ENCODE assay signal across 8 mouse cellular contexts in the genomic region with DNA sequence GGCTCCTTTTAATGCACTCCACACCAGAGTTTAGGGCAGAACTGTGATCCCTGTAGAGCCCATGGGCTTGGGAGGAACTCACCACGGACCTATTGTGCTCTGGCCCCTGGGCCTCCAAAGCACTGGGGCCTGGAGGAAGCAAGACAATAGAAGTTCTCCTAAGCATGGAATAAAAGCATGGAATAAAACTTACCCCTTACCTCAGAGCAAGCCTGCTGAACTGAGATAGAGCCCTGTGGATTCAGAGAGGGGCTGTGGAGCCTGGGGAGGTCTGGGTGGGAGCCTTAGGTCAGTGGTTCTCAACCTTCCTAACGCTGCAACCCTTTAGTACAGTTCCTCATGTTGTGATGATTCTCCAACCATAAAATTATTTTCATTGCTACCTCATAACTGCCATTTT. TPM values are rescaled to one million over a fixed set of nuclear protein-coding genes. Genes with fewer than 3 reads are reported as not detected.
DNase-seq lines count a peak whose midpoint lies in the region; ATAC-seq and TF ChIP-seq lines count a peak whose summit lies in the region.

TSS of gene Nisch (minus strand) at position 101 of the 400 bp plus-strand sequence.

- DNase-seq in neural tube, embryonic 11.5 days (ENCODE audit: low spot score), result no peak
- no peak for DNase-seq in neural tube, embryonic 10.5 days (ENCODE audit: extremely low spot score, low spot score)
- DNase-seq in heart, postnatal 0 days (ENCODE audit: low spot score), result no peak
- DNase-seq in limb, embryonic 10.5 days (ENCODE audit: low spot score), result no peak
- DNase-seq in frontal cortex, postnatal 25 days (ENCODE audit: low spot score in 2 of 2), result no peak
- no peak for DNase-seq in retina, postnatal 1 day

- 70% methylated on average over 2 of the region's 2 CpGs for WGBS in neural tube, embryonic 11.5 days
- WGBS in embryonic facial prominence, embryonic 15.5 days, result 66% methylated on average over 2 of the region's 2 CpGs
- 55% methylated on average over 2 of the region's 2 CpGs for WGBS in heart, postnatal 0 days
- WGBS in limb, embryonic 10.5 days, result 90% methylated on average over 2 of the region's 2 CpGs
- 61% methylated on average over 2 of the region's 2 CpGs for WGBS in neural tube, embryonic 15.5 days

- no peak within 1 kb of the TSS for H3K27ac ChIP-seq in neural tube, embryonic 11.5 days (ENCODE audit: low read depth, low read length)
- 0 out of 2 replicates have a peak within 1 kb of the TSS, but pooled peaks have one; percentile 17 for H3K27ac ChIP-seq in embryonic facial prominence, embryonic 15.5 days (replicated peaks)
- H3K27ac ChIP-seq in heart, postnatal 0 days (ENCODE audit: low read depth), result peak within 1 kb of the TSS; percentile 49; the same call in 1 of the 2 replicates
- peak within 1 kb of the TSS; percentile 57 for H3K27ac ChIP-seq in limb, embryonic 10.5 days
- H3K27ac ChIP-seq in neural tube, embryonic 15.5 days (replicated peaks), result peak within 1 kb of the TSS; percentile 19

- H3K36me3 ChIP-seq in neural tube, embryonic 11.5 days (ENCODE audit: control insufficient read depth, insufficient read depth, low read length), result no peaks in the 10 kb centered on the region
- H3K36me3 ChIP-seq in embryonic facial prominence, embryonic 15.5 days, result no peaks in the 10 kb centered on the region
- H3K36me3 ChIP-seq in heart, postnatal 0 days (replicated peaks; ENCODE audit: control insufficient read depth, insufficient read depth, low read length), result peaks cover 6% of the 10 kb centered on the region; the same call in 1 of the 2 replicates
- no peaks in the 10 kb centered on the region for H3K36me3 ChIP-seq in limb, embryonic 10.5 days
- H3K36me3 ChIP-seq in neural tube, embryonic 15.5 days, result no peaks in the 10 kb centered on the region

- H3K9me3 ChIP-seq in neural tube, embryonic 11.5 days (ENCODE audit: control insufficient read depth, low read length), result no peaks in the 10 kb centered on the region
- H3K9me3 ChIP-seq in embryonic facial prominence, embryonic 15.5 days (replicated peaks), result no peaks in the 10 kb centered on the region
- H3K9me3 ChIP-seq in heart, postnatal 0 days (replicated peaks; ENCODE audit: control insufficient read depth, low read length), result no peaks in the 10 kb centered on the region
- no peaks in the 10 kb centered on the region for H3K9me3 ChIP-seq in limb, embryonic 10.5 days (replicated peaks)
- H3K9me3 ChIP-seq in neural tube, embryonic 15.5 days (replicated peaks), result no peaks in the 10 kb centered on the region

- no peaks in the 10 kb centered on the region for H3K27me3 ChIP-seq in neural tube, embryonic 11.5 days (ENCODE audit: control insufficient read depth, insufficient read depth, low read length)
- no peaks in the 10 kb centered on the region; the same call in 1 of the 2 replicates for H3K27me3 ChIP-seq in embryonic facial prominence, embryonic 15.5 days
- H3K27me3 ChIP-seq in heart, postnatal 0 days (ENCODE audit: control insufficient read depth, insufficient read depth, low read length), result no peaks in the 10 kb centered on the region
- no peaks in the 10 kb centered on the region for H3K27me3 ChIP-seq in limb, embryonic 10.5 days (ENCODE audit: low read depth, poor library complexity, severe bottlenecking)
- H3K27me3 ChIP-seq in neural tube, embryonic 15.5 days (replicated peaks), result no peaks in the 10 kb centered on the region

- H3K4me3 ChIP-seq in neural tube, embryonic 11.5 days (ENCODE audit: low read depth, low read length), result no peak within 1 kb of the TSS; the same call in 1 of the 2 replicates
- H3K4me3 ChIP-seq in embryonic facial prominence, embryonic 15.5 days (replicated peaks), result no peak within 1 kb of the TSS; the same call in 1 of the 2 replicates
- H3K4me3 ChIP-seq in heart, postnatal 0 days (ENCODE audit: low read depth, low read length), result peak within 1 kb of the TSS; percentile 17; the same call in 1 of the 2 replicates
- peak within 1 kb of the TSS; percentile 22; the same call in 1 of the 2 replicates for H3K4me3 ChIP-seq in limb, embryonic 10.5 days
- no peak within 1 kb of the TSS for H3K4me3 ChIP-seq in neural tube, embryonic 15.5 days (replicated peaks)

- no peak for TF ChIP-seq CTCF in heart, postnatal 0 days (IDR thresholded peaks at IDR 0.05; ENCODE audit: low read depth)

- H3K4me1 ChIP-seq in neural tube, embryonic 11.5 days (ENCODE audit: control insufficient read depth, insufficient read depth, low read length), result 0 out of 2 replicates have a peak, but pooled peaks cover 3% of the 10 kb centered on the region
- H3K4me1 ChIP-seq in embryonic facial prominence, embryonic 15.5 days, result peaks cover 30% of the 10 kb centered on the region
- peaks cover 19% of the 10 kb centered on the region for H3K4me1 ChIP-seq in heart, postnatal 0 days (ENCODE audit: control insufficient read depth, insufficient read depth)
- peaks cover 32% of the 10 kb centered on the region for H3K4me1 ChIP-seq in limb, embryonic 10.5 days
- peaks cover 17% of the 10 kb centered on the region for H3K4me1 ChIP-seq in neural tube, embryonic 15.5 days

- no peak for TF ChIP-seq EP300 in heart, postnatal 0 days (IDR thresholded peaks at IDR 0.05; ENCODE audit: low read depth)

- ATAC-seq in neural tube, embryonic 11.5 days (ENCODE audit: insufficient read depth, low FRiP score, low TSS enrichment), result no peak
- ATAC-seq in embryonic facial prominence, embryonic 15.5 days (ENCODE audit: insufficient number of reproducible peaks, low FRiP score, low TSS enrichment, low read depth), result no peak
- ATAC-seq in heart, postnatal 0 days (ENCODE audit: insufficient read depth, low read depth), result no peak
- ATAC-seq in neural tube, embryonic 15.5 days (ENCODE audit: low FRiP score), result no peak

- H3K9ac ChIP-seq in neural tube, embryonic 11.5 days (ENCODE audit: low read length), result peak within 1 kb of the TSS; percentile 0; the same call in 1 of the 2 replicates
- H3K9ac ChIP-seq in embryonic facial prominence, embryonic 15.5 days, result no peak within 1 kb of the TSS
- H3K9ac ChIP-seq in heart, postnatal 0 days (replicated peaks; ENCODE audit: low read depth, low read length), result 0 out of 2 replicates have a peak within 1 kb of the TSS, but pooled peaks have one; percentile 23
- no peak within 1 kb of the TSS for H3K9ac ChIP-seq in neural tube, embryonic 15.5 days (replicated peaks)

- no peak within 1 kb of the TSS for H3K4me2 ChIP-seq in neural tube, embryonic 11.5 days (ENCODE audit: low read depth)
- H3K4me2 ChIP-seq in embryonic facial prominence, embryonic 15.5 days (replicated peaks), result peak within 1 kb of the TSS; percentile 24
- H3K4me2 ChIP-seq in heart, postnatal 0 days (ENCODE audit: low read depth, low read length), result peak within 1 kb of the TSS; percentile 28; the same call in 1 of the 2 replicates
- H3K4me2 ChIP-seq in neural tube, embryonic 15.5 days, result peak within 1 kb of the TSS; percentile 28

RNA-seq across cellular contexts. Expression of gene Nisch, which starts in this region (rescaled TPM):
- 322 and 326 TPM in 2 replicates for polyA plus RNA-seq in neural tube, embryonic 11.5 days (2014; fragmentation: Nextera tagmentation; extraction: Ambion mirVana)
- polyA plus RNA-seq in embryonic facial prominence, embryonic 15.5 days (2015; fragmentation: Nextera tagmentation; extraction: Ambion mirVana), result 394 and 407 TPM in 2 replicates
- 292 and 338 TPM in 2 replicates for total RNA-seq in heart, postnatal 0 days (2014; rRNA removed; ENCODE audit: low replicate concordance)
- 162 and 171 TPM in 2 replicates for polyA plus RNA-seq in heart, postnatal 0 days (2015; fragmentation: Nextera tagmentation; extraction: Ambion mirVana)
- 491 and 543 TPM in 2 replicates for polyA plus RNA-seq in limb, embryonic 10.5 days (2016; fragmentation: Nextera tagmentation; extraction: Ambion mirVana)
- 309 and 327 TPM in 2 replicates for polyA plus RNA-seq in neural tube, embryonic 15.5 days (2015; fragmentation: Nextera tagmentation; extraction: Ambion mirVana)

Comparison
In these comparisons a context has a peak if more than half of its experiments do, and no peak if none do; other contexts are left out.
1. H3K9ac ChIP-seq: peak in neural tube, embryonic 11.5 days (single experiment) and heart, postnatal 0 days (single experiment); none in embryonic facial prominence, embryonic 15.5 days (single experiment) and neural tube, embryonic 15.5 days (single experiment).
2. H3K4me3 ChIP-seq: peak in heart, postnatal 0 days (single experiment) and limb, embryonic 10.5 days (single experiment); none in neural tube, embryonic 11.5 days (single experiment), embryonic facial prominence, embryonic 15.5 days (single experiment) and neural tube, embryonic 15.5 days (single experiment).